Mouse (Mus musculus): ENCODE data around the gene Klk1b27. TPM values are rescaled to one million over a fixed set of nuclear protein-coding genes. Genes with fewer than 3 reads are reported as not detected.
"Not testable (repeated sequence)": the region's sequence is repeated elsewhere in the genome, so short reads cannot be mapped to it uniquely, and the experiment has no call there.

The Klk1b27 gene
- not detected in 2 replicates for polyA plus RNA-seq (2016; fragmentation: Nextera tagmentation; extraction: Ambion mirVana)

DNA sequence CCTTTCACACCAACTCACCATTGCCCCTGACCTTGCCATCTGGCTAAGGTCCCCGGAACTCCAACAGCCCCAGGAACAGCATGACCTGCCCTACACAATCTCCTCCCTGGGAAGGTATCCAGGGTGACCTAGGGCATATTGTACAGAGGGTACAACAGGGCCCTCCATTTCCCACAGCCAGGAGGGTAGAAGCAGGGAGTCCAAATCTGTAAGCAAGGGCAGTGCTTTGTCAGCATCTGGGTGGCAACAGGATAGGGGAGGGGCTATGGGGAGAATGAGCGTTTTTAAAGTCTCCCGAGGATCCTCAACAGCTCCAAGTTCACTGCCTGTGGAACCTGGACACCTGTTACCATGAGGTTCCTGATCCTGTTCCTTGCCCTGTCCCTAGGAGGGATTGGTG lies at the start of gene Klk1b27:
Gene Klk1b27 (plus strand): TSS at position 301 of the 400 bp plus-strand sequence.
- H3K36me3 ChIP-seq; ATAC-seq (ENCODE audit: low FRiP score, low read depth); H3K27me3 ChIP-seq; H3K9me3 ChIP-seq; H3K4me1 ChIP-seq; H3K9ac ChIP-seq (replicated peaks); H3K4me2 ChIP-seq (replicated peaks); H3K27ac ChIP-seq (replicated peaks); H3K4me3 ChIP-seq: not testable (repeated sequence)
- 88% methylated on average over 3 of the region's 3 CpGs for WGBS

GRCm38 (mm10) chr7:44004847-44005246 lies 47.2 kb upstream of the Klk1b27 start:
- Histone ChIP-seq H3K36me3 (no peaks in the 10 kb centered on the region), H3K9me3 (no peaks in the 10 kb centered on the region), H3K9ac (replicated peaks) (no peak overlapping the region), H3K4me3 (no peak overlapping the region), H3K4me1 (no peaks in the 10 kb centered on the region), H3K27ac (replicated peaks) (no peak overlapping the region), H3K4me2 (replicated peaks) (no peak overlapping the region), H3K27me3 (no peaks in the 10 kb centered on the region)
- ATAC-seq (ENCODE audit: low FRiP score, low read depth), result no peak

- not testable (repeated sequence) for H3K36me3 ChIP-seq; H3K27me3 ChIP-seq; H3K4me1 ChIP-seq; H3K4me2 ChIP-seq (replicated peaks); H3K9me3 ChIP-seq; H3K9ac ChIP-seq (replicated peaks); H3K27ac ChIP-seq (replicated peaks); H3K4me3 ChIP-seq; ATAC-seq (ENCODE audit: low FRiP score, low read depth)
Observed at GRCm38 (mm10) chr7:44011868-44012267, 40.2 kb upstream of the Klk1b27 start, which contains the start of gene Klk1b26. TSS of gene Klk1b26 (plus strand) at chr7:44012168.

- H3K4me2 ChIP-seq (replicated peaks); H3K4me1 ChIP-seq; H3K27me3 ChIP-seq; H3K27ac ChIP-seq (replicated peaks); H3K36me3 ChIP-seq; ATAC-seq (ENCODE audit: low FRiP score, low read depth); H3K9me3 ChIP-seq; H3K4me3 ChIP-seq; H3K9ac ChIP-seq (replicated peaks): not testable (repeated sequence)
- WGBS, result 83% methylated on average over 6 of the region's 6 CpGs
Observed at GRCm38 (mm10) chr7:44014666-44015065, 37.4 kb upstream of the Klk1b27 start.

- Histone ChIP-seq H3K9ac (replicated peaks) (no peak overlapping the region), H3K4me1 (no peaks in the 10 kb centered on the region), H3K36me3 (no peaks in the 10 kb centered on the region), H3K9me3 (no peaks in the 10 kb centered on the region), H3K4me3 (no peak overlapping the region), H3K27me3 (no peaks in the 10 kb centered on the region), H3K27ac (replicated peaks) (no peak overlapping the region), H3K4me2 (replicated peaks) (no peak overlapping the region)
- 93% methylated on average over 5 of the region's 5 CpGs for WGBS
- ATAC-seq (ENCODE audit: low FRiP score, low read depth), result no peak
Observed at GRCm38 (mm10) chr7:44015071-44015470, 37.0 kb upstream of the Klk1b27 start.

DNA sequence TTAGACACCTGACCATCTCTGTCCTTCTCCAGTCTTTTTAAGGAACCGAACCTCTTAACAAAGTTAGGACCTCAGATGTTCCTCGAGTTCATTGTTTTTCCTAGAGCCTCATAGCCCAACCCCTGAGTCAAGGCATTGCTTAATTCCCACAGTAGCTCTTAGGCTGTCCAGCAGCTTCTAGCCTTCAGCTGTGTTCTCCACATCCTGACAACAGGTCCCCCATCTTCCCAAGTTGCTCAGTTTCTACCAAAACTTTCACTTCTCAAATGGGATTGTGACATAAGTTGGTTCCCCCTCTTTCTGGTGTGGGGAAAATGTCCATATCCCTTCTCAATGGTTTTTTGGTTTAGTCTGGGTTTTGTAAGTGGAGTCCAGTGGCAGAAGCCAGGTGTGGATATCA lies 20.0 kb downstream of the Klk1b27 start:
- Histone ChIP-seq H3K4me1 (no peaks in the 10 kb centered on the region), H3K27ac (replicated peaks) (no peak overlapping the region), H3K27me3 (no peaks in the 10 kb centered on the region), H3K4me3 (no peak overlapping the region), H3K36me3 (no peaks in the 10 kb centered on the region), H3K9me3 (no peaks in the 10 kb centered on the region), H3K4me2 (replicated peaks) (no peak overlapping the region), H3K9ac (replicated peaks) (no peak overlapping the region)
- 79% methylated on average over 2 of the region's 2 CpGs for WGBS
- no peak for ATAC-seq (ENCODE audit: low FRiP score, low read depth)

GRCm38 (mm10) chr7:44077703-44078102 lies 25.6 kb downstream of the Klk1b27 start:
- no peak for ATAC-seq (ENCODE audit: low FRiP score, low read depth)
- H3K4me3 ChIP-seq, result no peak overlapping the region
- no peaks in the 10 kb centered on the region for H3K36me3 ChIP-seq
- no peak overlapping the region for H3K9ac ChIP-seq (replicated peaks)
- H3K27me3 ChIP-seq, result no peaks in the 10 kb centered on the region
- no peaks in the 10 kb centered on the region for H3K9me3 ChIP-seq
- no peak overlapping the region for H3K27ac ChIP-seq (replicated peaks)
- no peak overlapping the region for H3K4me2 ChIP-seq (replicated peaks)
- no peaks in the 10 kb centered on the region for H3K4me1 ChIP-seq
- 70% methylated on average over 1 of the region's 1 CpGs for WGBS

DNA sequence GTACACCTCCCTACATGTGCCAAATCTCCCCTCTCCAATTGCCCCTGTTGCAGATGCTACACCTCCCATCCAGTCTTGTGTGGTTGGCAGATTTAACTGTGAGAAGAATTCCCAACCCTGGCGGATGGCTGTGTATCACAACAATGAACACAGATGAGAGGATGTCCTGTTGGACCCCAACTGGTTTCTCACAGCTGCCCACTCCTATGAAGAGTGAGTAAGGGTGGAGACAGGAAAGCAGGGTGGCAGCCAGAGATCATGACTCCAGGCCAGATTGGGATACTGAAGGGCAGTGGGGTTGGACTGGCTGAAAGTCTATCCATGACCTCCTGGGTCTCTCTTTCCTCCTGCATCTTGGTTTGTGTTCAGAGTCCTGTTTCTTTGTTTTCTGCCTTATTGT lies 44.0 kb downstream of the Klk1b27 start:
- H3K4me3 ChIP-seq, result no peak overlapping the region
- H3K27ac ChIP-seq (replicated peaks), result no peak overlapping the region
- no peaks in the 10 kb centered on the region for H3K9me3 ChIP-seq
- ATAC-seq (ENCODE audit: low FRiP score, low read depth), result no peak
- no peaks in the 10 kb centered on the region for H3K36me3 ChIP-seq
- H3K4me2 ChIP-seq (replicated peaks), result no peak overlapping the region
- no peaks in the 10 kb centered on the region for H3K27me3 ChIP-seq
- no peaks in the 10 kb centered on the region for H3K4me1 ChIP-seq
- 89% methylated on average over 1 of the region's 1 CpGs for WGBS
- H3K9ac ChIP-seq (replicated peaks), result no peak overlapping the region

GRCm38 (mm10) chr7:44102028-44102427 lies 49.9 kb downstream of the Klk1b27 start, which contains the start of gene Klk1b21:
TSS of gene Klk1b21 (plus strand) at chr7:44102328.
- not testable (repeated sequence) for H3K9ac ChIP-seq (replicated peaks); H3K9me3 ChIP-seq; H3K27me3 ChIP-seq; H3K36me3 ChIP-seq; H3K4me1 ChIP-seq; H3K4me2 ChIP-seq (replicated peaks); ATAC-seq (ENCODE audit: low FRiP score, low read depth); H3K27ac ChIP-seq (replicated peaks); H3K4me3 ChIP-seq
- 83% methylated on average over 3 of the region's 3 CpGs for WGBS

Other genes starting within 250 kb of the Klk1b27 start
- not detected in 2 replicates for gene Klk7, start 241.0 kb upstream of the Klk1b27 start, polyA plus RNA-seq (2016; fragmentation: Nextera tagmentation; extraction: Ambion mirVana)
- not detected in 2 replicates for gene Klk6, start 227.8 kb upstream of the Klk1b27 start, polyA plus RNA-seq (2016; fragmentation: Nextera tagmentation; extraction: Ambion mirVana)
- gene Klk5, start 210.3 kb upstream of the Klk1b27 start, polyA plus RNA-seq (2016; fragmentation: Nextera tagmentation; extraction: Ambion mirVana), result 0.18 and 0.33 TPM in 2 replicates
- gene Klk4, start 171.1 kb upstream of the Klk1b27 start, polyA plus RNA-seq (2016; fragmentation: Nextera tagmentation; extraction: Ambion mirVana), result not detected in 2 replicates
- not detected in 2 replicates for gene Klk15, start 118.5 kb upstream of the Klk1b27 start, polyA plus RNA-seq (2016; fragmentation: Nextera tagmentation; extraction: Ambion mirVana)
- not detected in 2 replicates for gene Klk1b8, start 101.6 kb upstream of the Klk1b27 start, polyA plus RNA-seq (2016; fragmentation: Nextera tagmentation; extraction: Ambion mirVana)
- gene Klk1b1, start 85.5 kb upstream of the Klk1b27 start, polyA plus RNA-seq (2016; fragmentation: Nextera tagmentation; extraction: Ambion mirVana), result not detected in 2 replicates
- gene Klk1b9, start 76.2 kb upstream of the Klk1b27 start, polyA plus RNA-seq (2016; fragmentation: Nextera tagmentation; extraction: Ambion mirVana), result not detected in 2 replicates
- not detected in 2 replicates for gene Klk1b11, start 56.4 kb upstream of the Klk1b27 start, polyA plus RNA-seq (2016; fragmentation: Nextera tagmentation; extraction: Ambion mirVana)
- gene Klk1b26, start 40.1 kb upstream of the Klk1b27 start, polyA plus RNA-seq (2016; fragmentation: Nextera tagmentation; extraction: Ambion mirVana), result not detected in 2 replicates
- gene Klk1b21, start 50.0 kb downstream of the Klk1b27 start, polyA plus RNA-seq (2016; fragmentation: Nextera tagmentation; extraction: Ambion mirVana), result not detected in 2 replicates
- gene Klk1b22, start 60.4 kb downstream of the Klk1b27 start, polyA plus RNA-seq (2016; fragmentation: Nextera tagmentation; extraction: Ambion mirVana), result not detected in 2 replicates
- gene Klk1b16, start 84.5 kb downstream of the Klk1b27 start, polyA plus RNA-seq (2016; fragmentation: Nextera tagmentation; extraction: Ambion mirVana), result not detected in 2 replicates
- gene Klk1b24, start 135.9 kb downstream of the Klk1b27 start, polyA plus RNA-seq (2016; fragmentation: Nextera tagmentation; extraction: Ambion mirVana), result not detected in 2 replicates
- gene Klk1b3, start 145.9 kb downstream of the Klk1b27 start, polyA plus RNA-seq (2016; fragmentation: Nextera tagmentation; extraction: Ambion mirVana), result not detected in 2 replicates
- not detected in 2 replicates for gene Klk1b4, start 155.1 kb downstream of the Klk1b27 start, polyA plus RNA-seq (2016; fragmentation: Nextera tagmentation; extraction: Ambion mirVana)
- not detected in 2 replicates for gene Klk1b5, start 163.7 kb downstream of the Klk1b27 start, polyA plus RNA-seq (2016; fragmentation: Nextera tagmentation; extraction: Ambion mirVana)
- not detected in 2 replicates for gene Klk1, start 173.1 kb downstream of the Klk1b27 start, polyA plus RNA-seq (2016; fragmentation: Nextera tagmentation; extraction: Ambion mirVana)
- not detected in 2 replicates for gene Gm36864, start 183.9 kb downstream of the Klk1b27 start, polyA plus RNA-seq (2016; fragmentation: Nextera tagmentation; extraction: Ambion mirVana)
- gene 1700028J19Rik, start 194.4 kb downstream of the Klk1b27 start, polyA plus RNA-seq (2016; fragmentation: Nextera tagmentation; extraction: Ambion mirVana), result 1.1 and 1.6 TPM in 2 replicates
- 174 and 194 TPM in 2 replicates for gene 2410002F23Rik, start 194.4 kb downstream of the Klk1b27 start, polyA plus RNA-seq (2016; fragmentation: Nextera tagmentation; extraction: Ambion mirVana)
- gene Acp4, start 205.1 kb downstream of the Klk1b27 start, polyA plus RNA-seq (2016; fragmentation: Nextera tagmentation; extraction: Ambion mirVana), result 0.18 TPM in 2 replicates
- gene Gm15517, start 209.2 kb downstream of the Klk1b27 start, polyA plus RNA-seq (2016; fragmentation: Nextera tagmentation; extraction: Ambion mirVana), result not detected in 2 replicates

All from midbrain, embryonic 12.5 days (tissue).